Mouse (Mus musculus) neural tube, postnatal 0 days (tissue): ENCODE measurements around the gene Mutyh. TPM values are rescaled to one million over a fixed set of nuclear protein-coding genes. Genes with fewer than 3 reads are reported as not detected.

Experiments
- polyA plus RNA-seq: library from polyadenylated mRNA; unstranded; fragments of >200 nt; fragmentation: Nextera tagmentation; extraction: Ambion mirVana; gene quantifications from 2 replicates; pipeline ENCODE4 v1.2.1, GENCODE M21; 2015

The Mutyh gene
- polyA plus RNA-seq = 4.1 and 4.7 TPM in 2 replicates

GRCm38 (mm10) chr4:116807197-116808129 is at the start of gene Mutyh, which contains the start of gene Toe1:
TSS of gene Mutyh (plus strand) at chr4:116807723.
TSS of gene Toe1 (minus strand) at chr4:116807640.

DNA sequence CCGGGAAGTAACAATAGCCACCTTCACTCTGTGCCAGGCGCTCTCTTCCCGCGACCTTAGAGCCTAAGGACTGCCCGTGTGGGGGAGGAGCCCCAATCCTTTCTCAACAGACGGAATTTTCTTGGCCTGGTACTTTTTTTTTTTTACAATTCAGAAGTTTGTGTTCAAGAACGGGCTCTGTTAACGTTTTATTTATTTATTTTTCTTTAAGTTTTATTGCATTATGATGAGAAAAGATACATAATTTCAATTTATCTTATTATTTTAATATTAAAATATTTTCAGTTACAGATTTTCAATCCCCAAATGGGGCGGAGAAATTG is 14.1 kb downstream of the Mutyh start, which contains the start of gene Hpdl:
Gene Hpdl, minus strand, starts transcription at position 14 of the 323 bp plus-strand sequence.

Other genes starting within 250 kb of the Mutyh start
- gene Ccdc17, start 211.1 kb upstream of the Mutyh start, polyA plus RNA-seq = 4.8 and 5.4 TPM in 2 replicates
- 55.0 and 59.1 TPM in 2 replicates for gene Nasp, start 179.8 kb upstream of the Mutyh start, polyA plus RNA-seq
- gene Akr1a1, start 156.0 kb upstream of the Mutyh start, polyA plus RNA-seq = 699 and 752 TPM in 2 replicates
- 509 and 614 TPM in 2 replicates for gene Prdx1, start 122.2 kb upstream of the Mutyh start, polyA plus RNA-seq
- gene Mmachc, start 99.3 kb upstream of the Mutyh start, polyA plus RNA-seq = 14.8 and 19.0 TPM in 2 replicates
- gene Ccdc163, start 99.2 kb upstream of the Mutyh start, polyA plus RNA-seq = 5.8 and 6.5 TPM in 2 replicates
- gene Tesk2, start 86.8 kb upstream of the Mutyh start, polyA plus RNA-seq = 2.5 and 2.8 TPM in 2 replicates
- gene Toe1, start 83 bp upstream of the Mutyh start, polyA plus RNA-seq = 23.4 and 25.2 TPM in 2 replicates
- gene Hpdl, start 14.0 kb downstream of the Mutyh start, polyA plus RNA-seq = 2.3 and 2.7 TPM in 2 replicates
- 2.8 and 3.0 TPM in 2 replicates for gene Zswim5, start 69.7 kb downstream of the Mutyh start, polyA plus RNA-seq
- 57.6 and 61.8 TPM in 2 replicates for gene Urod, start 186.7 kb downstream of the Mutyh start, polyA plus RNA-seq
- 21.6 and 21.8 TPM in 2 replicates for gene Hectd3, start 187.6 kb downstream of the Mutyh start, polyA plus RNA-seq
- gene Eif2b3, start 211.7 kb downstream of the Mutyh start, polyA plus RNA-seq = 53.6 and 55.6 TPM in 2 replicates